In the genomic region with DNA sequence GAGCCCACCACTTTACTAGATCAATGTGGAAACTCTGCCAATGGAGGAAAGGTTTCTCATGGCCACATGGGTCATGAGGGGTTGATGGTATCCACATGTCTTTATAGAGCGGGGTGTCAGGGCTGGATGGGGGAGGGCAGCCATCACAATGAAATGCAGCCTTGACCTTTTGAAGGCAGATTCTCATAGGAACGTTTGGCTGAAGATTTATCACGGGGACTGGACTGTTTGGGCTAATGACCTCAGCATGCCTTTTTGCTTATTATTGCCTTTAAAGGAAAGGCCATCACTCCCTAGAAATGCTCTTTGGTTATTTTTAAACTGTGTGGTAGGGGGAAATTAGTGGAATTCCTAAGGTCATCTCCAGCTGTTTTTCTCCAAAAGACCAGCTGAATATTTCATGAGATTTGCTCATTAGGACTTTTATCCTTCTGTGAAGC, we compare ENCODE assay signal across 15 mouse cellular contexts. TPM values are rescaled to one million over a fixed set of nuclear protein-coding genes. Genes with fewer than 3 reads are reported as not detected.
DNase-seq lines count a peak whose midpoint lies in the region; ATAC-seq and TF ChIP-seq lines count a peak whose summit lies in the region.
"Had no signal": no experiment of that assay in that cellular context is flagged by ENCODE, and none has a peak within 500 bp of the region (broad histone marks: within the 10 kb centered on the region; RNA-seq: fewer than 3 reads in every experiment).

No protein-coding gene starts in this region.

- peak; percentile 62; the same call in 1 of the 2 replicates for ATAC-seq in kidney, embryonic 15.5 days (replicated peaks; ENCODE audit: low FRiP score)
- ATAC-seq in stomach, postnatal 0 days (ENCODE audit: low FRiP score, low TSS enrichment) = peak; percentile 33; the same call in 1 of the 2 replicates
- ATAC-seq in CD4-positive, CD25-positive, alpha-beta regulatory T cell, adult 4 months = no peak
- ATAC-seq: hindbrain, embryonic 16.5 days had no signal

- peaks cover 7% of the 10 kb centered on the region; the same call in 1 of the 2 replicates for H3K4me1 ChIP-seq in cortical plate, adult 2 months (ENCODE audit: control insufficient read depth, insufficient read depth, low read length)
- H3K4me1 ChIP-seq in kidney, embryonic 15.5 days = no peaks in the 10 kb centered on the region
- H3K4me1 ChIP-seq in stomach, postnatal 0 days (replicated peaks; ENCODE audit: control insufficient read depth, insufficient read depth) = no peaks in the 10 kb centered on the region
- H3K4me1 ChIP-seq: limb, embryonic 13.5 days; lung, embryonic 15.5 days; midbrain, embryonic 12.5 days had no signal

- no peak for TF ChIP-seq CTCF in cortical plate, adult 2 months (IDR thresholded peaks at IDR 0.05; ENCODE audit: extremely low read depth, insufficient read depth, low read length)
- no peak for TF ChIP-seq CTCF in stomach, postnatal 0 days (IDR thresholded peaks at IDR 0.05; ENCODE audit: low read depth)

- DNase-seq in lung, postnatal 10 days = peak; percentile 22
- DNase-seq in lung, postnatal 25 days (ENCODE audit: low spot score) = no peak
- no peak for DNase-seq in stomach, postnatal 0 days (ENCODE audit: low spot score)
- no peak for DNase-seq in heart, postnatal 14 days
- DNase-seq: cerebellum, adult 2 months; heart, adult 2 months; right cerebral cortex, postnatal 25 days had no signal

- H3K36me3 ChIP-seq in kidney, embryonic 15.5 days = no peaks in the 10 kb centered on the region
- H3K36me3 ChIP-seq in stomach, postnatal 0 days (ENCODE audit: control insufficient read depth, insufficient read depth, low read length) = no peaks in the 10 kb centered on the region
- H3K36me3 ChIP-seq: limb, embryonic 13.5 days; lung, embryonic 15.5 days; midbrain, embryonic 12.5 days had no signal

- H3K27me3 ChIP-seq in kidney, embryonic 15.5 days = no peaks in the 10 kb centered on the region
- no peaks in the 10 kb centered on the region for H3K27me3 ChIP-seq in stomach, postnatal 0 days (ENCODE audit: control insufficient read depth, insufficient read depth, low read length)
- H3K27me3 ChIP-seq: CH12.LX; limb, embryonic 13.5 days; lung, embryonic 15.5 days; midbrain, embryonic 12.5 days had no signal

- peak overlapping the region; percentile 89 for H3K27ac ChIP-seq in cortical plate, adult 2 months (ENCODE audit: insufficient read depth, low read length)
- H3K27ac ChIP-seq in kidney, embryonic 15.5 days = 0 out of 2 replicates have a peak overlapping the region, but pooled peaks have one; percentile 23
- H3K27ac ChIP-seq in stomach, postnatal 0 days (replicated peaks) = peak overlapping the region; percentile 30
- H3K27ac ChIP-seq: heart, adult 2 months; limb, embryonic 13.5 days; lung, embryonic 15.5 days; midbrain, embryonic 12.5 days had no signal

- H3K9ac ChIP-seq in kidney, embryonic 15.5 days = no peak overlapping the region
- no peak overlapping the region for H3K9ac ChIP-seq in stomach, postnatal 0 days (ENCODE audit: low read length)
- H3K9ac ChIP-seq: limb, embryonic 13.5 days; lung, embryonic 15.5 days; midbrain, embryonic 12.5 days had no signal

- intact Hi-C loops in heart, postnatal 14 days (cut with DNase I) = no loop called here

- no peak overlapping the region for H3K4me2 ChIP-seq in kidney, embryonic 15.5 days
- no peak overlapping the region for H3K4me2 ChIP-seq in stomach, postnatal 0 days (replicated peaks; ENCODE audit: low read depth)
- H3K4me2 ChIP-seq: limb, embryonic 13.5 days; lung, embryonic 15.5 days; midbrain, embryonic 12.5 days had no signal

- WGBS in kidney, embryonic 15.5 days = 29% methylated on average over 3 of the region's 3 CpGs
- 40% methylated on average over 3 of the region's 3 CpGs for WGBS in stomach, postnatal 0 days

- H3K4me3 ChIP-seq in cortical plate, adult 2 months (ENCODE audit: insufficient read depth, low read length) = no peak overlapping the region
- no peak overlapping the region for H3K4me3 ChIP-seq in kidney, embryonic 15.5 days (replicated peaks)
- H3K4me3 ChIP-seq in stomach, postnatal 0 days (ENCODE audit: low read depth, low read length) = no peak overlapping the region
- H3K4me3 ChIP-seq: heart, adult 2 months; limb, embryonic 13.5 days; lung, embryonic 15.5 days; midbrain, embryonic 12.5 days had no signal

- no peaks in the 10 kb centered on the region for H3K9me3 ChIP-seq in kidney, embryonic 15.5 days (replicated peaks)
- no peaks in the 10 kb centered on the region for H3K9me3 ChIP-seq in stomach, postnatal 0 days (ENCODE audit: control insufficient read depth, low read length)
- H3K9me3 ChIP-seq: limb, embryonic 13.5 days; lung, embryonic 15.5 days; midbrain, embryonic 12.5 days had no signal

- no peak for TF ChIP-seq EP300 in stomach, postnatal 0 days (optimal IDR thresholded peaks at IDR 0.05)

- TF ChIP-seq POLR2A in cortical plate, adult 2 months (IDR thresholded peaks at IDR 0.05; ENCODE audit: extremely low read depth, insufficient read depth, low read length) = no peak

RNA-seq across cellular contexts. Expression of a gene that starts 33.7 kb away (rescaled TPM):
- 119 and 134 TPM in 2 replicates for polyA plus RNA-seq in cortical plate, adult 2 months (2012; rRNA removed)
- polyA plus RNA-seq in kidney, embryonic 15.5 days (2015; fragmentation: Nextera tagmentation; extraction: Ambion mirVana) = 9.8 and 10.0 TPM in 2 replicates
- 31.0 and 32.3 TPM in 2 replicates for polyA plus RNA-seq in stomach, postnatal 0 days (2015; fragmentation: Nextera tagmentation; extraction: Ambion mirVana)
- 1 to 10 TPM; 4.1 to 4.6 TPM for total RNA-seq in heart, postnatal 14 days (2021)
- 10 to 100 TPM; 46.9 to 47.7 TPM for polyA plus RNA-seq in CD4-positive, CD25-positive, alpha-beta regulatory T cell, adult 4 months (2017; shearing (Covaris generic))

Comparison
In these comparisons a context has a peak if more than half of its experiments do, and no peak if none do; other contexts are left out.
1. H3K27ac ChIP-seq: peak in every context shown above with its lines; median percentile 89 in cortical plate, adult 2 months; 30 in stomach, postnatal 0 days; 23 in kidney, embryonic 15.5 days.